Mouse (Mus musculus): Measurements from ENCODE around the gene Rev1. TPM values are rescaled to one million over a fixed set of nuclear protein-coding genes. Genes with fewer than 3 reads are reported as not detected.

The Rev1 gene
- total RNA-seq, 1 experiment, result 58.0 TPM

DNA sequence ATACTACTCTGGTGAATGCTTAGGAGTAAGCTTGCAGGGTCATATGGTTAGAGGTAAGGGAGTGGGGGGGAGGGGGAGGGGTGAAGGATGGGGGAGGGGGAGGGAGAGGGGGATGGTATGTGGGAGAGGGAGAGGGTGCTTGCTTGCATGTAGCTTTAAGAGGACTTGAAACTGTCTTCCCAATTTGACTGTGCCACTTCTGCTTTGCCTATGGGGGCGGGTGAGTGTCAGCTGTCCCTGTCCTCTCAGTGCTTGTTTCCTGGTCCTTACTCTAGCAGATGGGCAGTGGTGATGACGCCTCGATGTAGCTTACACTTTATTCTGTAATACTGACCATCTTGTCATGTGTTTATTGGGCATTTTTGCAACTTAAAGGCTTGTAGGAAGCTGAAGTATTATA lies 117.5 kb downstream of the Rev1 start:
- in situ Hi-C loops (cut with MboI; ENCODE audit: low sequenced_read_pairs in 2 of 2, unreplicated experiment in 2 of 2), result no loop called here
- H3K36me3 ChIP-seq (ENCODE audit: control insufficient read depth, insufficient read depth, low read length, poor library complexity, severe bottlenecking), result no peaks in the 10 kb centered on the region
- no peak for DNase-seq (ENCODE audit: low read depth, low spot score)
- H3K4me1 ChIP-seq (ENCODE audit: control insufficient read depth in 2 of 2, insufficient read depth in 2 of 2, low read length in 2 of 2, poor library complexity in 1 of 2), result peaks cover 0 to 2% of the 10 kb centered on the region in 2 experiments; a peak in 1 of 4 replicates
- no peak overlapping the region for H3K4me3 ChIP-seq (ENCODE audit: insufficient read depth in 1 of 2, low read depth in 1 of 2, low read length in 2 of 2, poor library complexity in 1 of 2, severe bottlenecking in 1 of 2)
- no peak for TF ChIP-seq CHD2 (IDR thresholded peaks at IDR 0.05; ENCODE audit: low read depth, low read length)
- TF ChIP-seq ZNF384 (IDR thresholded peaks at IDR 0.05; ENCODE audit: low read depth, low read length), result no peak
- TF ChIP-seq HCFC1 (IDR thresholded peaks at IDR 0.05; ENCODE audit: borderline replicate concordance, insufficient read depth, low read length), result no peak
- TF ChIP-seq ZC3H11A (IDR thresholded peaks at IDR 0.05; ENCODE audit: borderline replicate concordance, low read depth, low read length), result no peak
- TF ChIP-seq MAFK (IDR thresholded peaks at IDR 0.05; ENCODE audit: insufficient read depth, low read depth, low read length), result no peak
- no peaks in the 10 kb centered on the region for H3K9me3 ChIP-seq (ENCODE audit: control insufficient read depth, insufficient read depth, low read depth, low read length)
- no peak overlapping the region for H3K9ac ChIP-seq (ENCODE audit: insufficient read depth, low read depth, low read length, poor library complexity, severe bottlenecking)
- H3K27ac ChIP-seq (ENCODE audit: insufficient read depth, low read depth, low read length, poor library complexity, severe bottlenecking), result no peak overlapping the region

DNA sequence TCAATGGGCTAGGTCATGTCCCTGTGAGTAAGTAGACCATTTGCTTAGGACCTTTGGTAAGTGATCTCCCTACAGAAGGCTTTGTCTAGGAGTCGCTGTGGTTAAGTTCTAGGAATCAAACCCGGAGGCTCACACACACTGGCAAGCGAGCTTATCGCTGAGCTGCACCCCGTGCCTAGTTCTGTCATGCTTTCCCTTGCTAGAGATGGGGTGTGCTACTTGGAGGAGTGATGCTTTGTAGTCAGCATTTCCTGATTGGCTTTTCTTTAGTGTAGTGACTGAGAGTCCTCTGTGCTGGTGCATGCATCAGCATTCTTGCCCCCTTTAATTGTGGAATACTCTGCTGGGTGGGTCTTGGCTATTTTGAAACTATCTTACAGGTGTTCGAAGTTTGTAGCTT lies 118.0 kb downstream of the Rev1 start:
- Histone ChIP-seq H3K9me3 (ENCODE audit: control insufficient read depth, insufficient read depth, low read depth, low read length) (no peaks in the 10 kb centered on the region), H3K4me1 (ENCODE audit: control insufficient read depth in 2 of 2, insufficient read depth in 2 of 2, low read length in 2 of 2, poor library complexity in 1 of 2) (peaks cover 0 to 4% of the 10 kb centered on the region in 2 experiments; a peak in 1 of 4 replicates), H3K9ac (ENCODE audit: insufficient read depth, low read depth, low read length, poor library complexity, severe bottlenecking) (no peak overlapping the region), H3K4me3 (ENCODE audit: insufficient read depth in 1 of 2, low read depth in 1 of 2, low read length in 2 of 2, poor library complexity in 1 of 2, severe bottlenecking in 1 of 2) (no peak overlapping the region), H3K36me3 (ENCODE audit: control insufficient read depth, insufficient read depth, low read length, poor library complexity, severe bottlenecking) (no peaks in the 10 kb centered on the region), H3K27ac (ENCODE audit: insufficient read depth, low read depth, low read length, poor library complexity, severe bottlenecking) (no peak overlapping the region)
- no peak for DNase-seq (ENCODE audit: low read depth, low spot score)
- in situ Hi-C loops (cut with MboI; ENCODE audit: low sequenced_read_pairs in 2 of 2, unreplicated experiment in 2 of 2), result no loop called here
- TF ChIP-seq CHD2 (IDR thresholded peaks at IDR 0.05; ENCODE audit: low read depth, low read length), result no peak
- TF ChIP-seq ZNF384 (IDR thresholded peaks at IDR 0.05; ENCODE audit: low read depth, low read length), result no peak
- no peak for TF ChIP-seq MAFK (IDR thresholded peaks at IDR 0.05; ENCODE audit: insufficient read depth, low read depth, low read length)
- TF ChIP-seq ZC3H11A (IDR thresholded peaks at IDR 0.05; ENCODE audit: borderline replicate concordance, low read depth, low read length), result no peak
- TF ChIP-seq HCFC1 (IDR thresholded peaks at IDR 0.05; ENCODE audit: borderline replicate concordance, insufficient read depth, low read length), result no peak

DNA sequence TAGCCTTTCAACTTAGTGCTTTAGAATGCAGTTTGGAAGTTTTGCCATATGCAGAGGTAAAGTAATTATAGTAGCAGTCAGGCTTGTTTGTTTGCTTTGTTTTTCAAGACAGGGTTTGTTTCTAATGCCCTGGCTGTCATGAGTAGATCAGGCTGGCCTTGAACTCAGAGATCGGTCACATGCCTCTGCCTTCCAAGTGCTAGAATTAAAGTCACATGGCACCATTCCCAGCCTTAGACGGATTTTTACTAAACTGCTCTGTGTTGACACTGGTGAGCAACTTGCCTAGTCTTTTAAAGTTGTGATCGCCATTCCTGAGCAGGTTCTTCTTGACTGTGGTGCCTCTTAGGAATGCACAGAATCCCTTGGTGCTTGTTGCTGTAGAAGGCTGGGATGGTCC lies 122.9 kb downstream of the Rev1 start:
- Histone ChIP-seq H3K4me3 (ENCODE audit: insufficient read depth in 1 of 2, low read depth in 1 of 2, low read length in 2 of 2, poor library complexity in 1 of 2, severe bottlenecking in 1 of 2) (no peak overlapping the region), H3K4me1 (ENCODE audit: control insufficient read depth in 2 of 2, insufficient read depth in 2 of 2, low read length in 2 of 2, poor library complexity in 1 of 2) (peaks cover 0 to 6% of the 10 kb centered on the region in 2 experiments; a peak in 1 of 4 replicates), H3K36me3 (ENCODE audit: control insufficient read depth, insufficient read depth, low read length, poor library complexity, severe bottlenecking) (no peaks in the 10 kb centered on the region), H3K9ac (ENCODE audit: insufficient read depth, low read depth, low read length, poor library complexity, severe bottlenecking) (no peak overlapping the region), H3K9me3 (ENCODE audit: control insufficient read depth, insufficient read depth, low read depth, low read length) (no peaks in the 10 kb centered on the region), H3K27ac (ENCODE audit: insufficient read depth, low read depth, low read length, poor library complexity, severe bottlenecking) (no peak overlapping the region)
- no peak for DNase-seq (ENCODE audit: low read depth, low spot score)
- TF ChIP-seq MAFK (IDR thresholded peaks at IDR 0.05; ENCODE audit: insufficient read depth, low read depth, low read length) (no peak), HCFC1 (IDR thresholded peaks at IDR 0.05; ENCODE audit: borderline replicate concordance, insufficient read depth, low read length) (no peak), ZC3H11A (IDR thresholded peaks at IDR 0.05; ENCODE audit: borderline replicate concordance, low read depth, low read length) (no peak), CHD2 (IDR thresholded peaks at IDR 0.05; ENCODE audit: low read depth, low read length) (no peak), ZNF384 (IDR thresholded peaks at IDR 0.05; ENCODE audit: low read depth, low read length) (no peak)
- in situ Hi-C loops (cut with MboI; ENCODE audit: low sequenced_read_pairs in 2 of 2, unreplicated experiment in 2 of 2), result no loop called here

DNA sequence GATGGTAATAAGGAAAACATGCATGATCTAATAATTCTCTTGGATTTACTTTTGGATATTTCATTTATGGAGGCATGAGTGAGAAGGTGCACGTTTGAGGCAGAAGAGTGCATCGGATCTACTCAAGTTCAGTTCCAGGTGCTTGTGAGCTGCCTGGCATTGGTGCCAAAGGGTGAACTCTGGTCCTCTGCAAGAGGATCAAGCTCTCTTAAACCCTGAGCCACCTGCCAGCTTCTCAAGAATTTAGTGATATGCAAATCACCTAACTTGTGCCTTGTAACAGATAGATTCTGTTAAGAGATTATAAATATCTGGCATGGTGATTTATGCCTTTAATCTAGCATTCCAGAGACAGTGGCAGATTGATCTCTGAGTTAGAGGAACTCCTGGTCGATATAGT lies 126.6 kb downstream of the Rev1 start:
- TF ChIP-seq MAFK (IDR thresholded peaks at IDR 0.05; ENCODE audit: insufficient read depth, low read depth, low read length) (no peak), HCFC1 (IDR thresholded peaks at IDR 0.05; ENCODE audit: borderline replicate concordance, insufficient read depth, low read length) (no peak)

More for the DNA sequence above, 126.6 kb downstream of the Rev1 start:
- H3K9ac ChIP-seq (ENCODE audit: insufficient read depth, low read depth, low read length, poor library complexity, severe bottlenecking), result no peak overlapping the region
- no peak overlapping the region for H3K4me3 ChIP-seq (ENCODE audit: insufficient read depth in 1 of 2, low read depth in 1 of 2, low read length in 2 of 2, poor library complexity in 1 of 2, severe bottlenecking in 1 of 2)
- H3K36me3 ChIP-seq (ENCODE audit: control insufficient read depth, insufficient read depth, low read length, poor library complexity, severe bottlenecking), result no peaks in the 10 kb centered on the region
- in situ Hi-C loops (cut with MboI; ENCODE audit: low sequenced_read_pairs in 2 of 2, unreplicated experiment in 2 of 2), result no loop called here
- peaks cover 0 to 4% of the 10 kb centered on the region in 2 experiments; a peak in 1 of 4 replicates for H3K4me1 ChIP-seq (ENCODE audit: control insufficient read depth in 2 of 2, insufficient read depth in 2 of 2, low read length in 2 of 2, poor library complexity in 1 of 2)
- H3K27ac ChIP-seq (ENCODE audit: insufficient read depth, low read depth, low read length, poor library complexity, severe bottlenecking), result no peak overlapping the region
- no peak for DNase-seq (ENCODE audit: low read depth, low spot score)
- no peaks in the 10 kb centered on the region for H3K9me3 ChIP-seq (ENCODE audit: control insufficient read depth, insufficient read depth, low read depth, low read length)

Other genes with a start within 250 kb of the Rev1 start
- gene Mitd1, start 239.4 kb downstream of the Rev1 start, total RNA-seq (2012; rRNA removed), result 17.7 and 21.0 TPM in 2 replicates
- gene Mrpl30, start 239.3 kb downstream of the Rev1 start, total RNA-seq (2012; rRNA removed), result 97.0 and 127 TPM in 2 replicates
- gene Lyg2, start 213.3 kb downstream of the Rev1 start, total RNA-seq (2012; rRNA removed), result not detected in 2 replicates
- not detected in 2 replicates for gene Lyg1, start 172.0 kb downstream of the Rev1 start, total RNA-seq (2012; rRNA removed)
- gene Txndc9, start 131.9 kb downstream of the Rev1 start, total RNA-seq (2012; rRNA removed), result 42.4 and 71.2 TPM in 2 replicates
- gene Eif5b, start 131.8 kb downstream of the Rev1 start, total RNA-seq (2012; rRNA removed), result 28.8 and 30.6 TPM in 2 replicates

Measured in ES-E14 (cell line).